Mouse (Mus musculus) gastrocnemius, postnatal 10 days (tissue): Measurements from ENCODE around the gene Nell2. TPM values are rescaled to one million over a fixed set of nuclear protein-coding genes. Genes with fewer than 3 reads are reported as not detected.

Experiments used
- DNase-seq: peaks from one replicate; pipeline ENCODE4 v3.0.0; 2021; ENCODE audit warnings: mixed read lengths
- total RNA-seq, 2 experiments: library from RNA; stranded (reverse); gene quantifications; 2 replicates each; pipeline ENCODE4 v1.2.3; 2021

Gene Nell2
- total RNA-seq, 2 experiments from 2014 or later, result 0.84 to 1.1 TPM

DNA sequence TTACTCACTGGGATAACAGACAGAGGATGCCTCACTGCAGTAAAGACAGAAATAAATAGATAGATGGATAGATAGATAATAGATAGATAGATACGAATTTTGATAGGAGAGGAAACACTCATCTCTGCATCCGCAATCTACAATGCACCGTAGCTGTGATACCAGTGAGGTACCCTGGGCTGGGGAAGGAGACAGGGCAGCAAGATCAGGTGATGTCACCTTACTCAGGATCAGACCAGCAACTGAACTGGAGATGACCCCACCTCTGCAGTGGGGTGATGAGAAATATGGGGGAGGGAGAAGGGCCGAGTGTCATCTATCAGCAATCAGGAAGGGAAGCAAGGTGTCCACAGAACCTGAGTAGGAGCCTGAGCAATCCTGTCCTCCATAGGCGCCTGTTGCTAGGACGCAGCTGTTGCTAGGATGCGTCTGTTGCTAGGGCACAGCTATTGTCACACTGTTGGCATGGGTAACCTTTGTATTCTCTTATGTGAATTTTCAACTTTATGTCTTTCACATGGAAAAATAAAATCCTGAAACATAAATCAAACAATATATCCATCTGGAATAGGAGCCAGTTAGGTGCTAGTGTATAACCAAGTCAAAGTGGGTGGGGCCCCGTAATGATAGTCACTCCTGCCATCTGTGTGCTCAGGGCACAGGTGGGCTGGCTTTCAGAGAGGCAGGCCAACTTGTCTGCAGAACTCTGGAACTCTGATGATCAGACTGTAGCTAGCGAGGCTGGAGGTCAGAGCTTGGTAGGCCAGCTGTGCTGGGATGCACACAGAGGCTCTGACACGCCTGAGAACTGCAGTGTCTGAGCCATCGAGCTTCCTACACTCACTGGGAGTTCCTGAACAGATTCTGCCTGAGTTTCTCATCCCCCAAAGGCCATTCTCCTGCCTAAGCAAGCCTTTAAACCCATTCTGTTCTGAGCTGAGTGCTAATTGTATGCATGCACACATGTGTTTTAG, 193.7 kb downstream of the Nell2 start:
- DNase-seq, result no peak

DNA sequence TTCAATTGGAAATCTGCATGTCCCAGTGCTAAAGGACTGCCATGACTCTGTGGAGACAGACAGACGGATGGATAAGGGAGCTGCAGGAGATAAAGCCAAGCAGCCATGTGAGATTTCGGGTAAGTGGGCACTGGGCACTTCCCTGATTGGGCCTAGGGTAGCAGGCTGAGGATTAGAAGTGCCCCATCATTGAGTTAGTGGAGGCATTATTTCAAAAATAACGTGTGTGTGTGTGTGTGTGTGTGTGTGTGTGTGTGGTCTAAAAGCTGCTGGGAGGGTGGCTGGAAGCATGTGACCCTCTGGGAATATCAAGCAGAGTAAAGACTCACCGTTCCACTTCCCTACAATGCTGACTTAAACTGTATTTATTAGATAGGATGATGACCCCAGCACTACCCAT, 195.1 kb downstream of the Nell2 start:
- DNase-seq, result no peak

DNA sequence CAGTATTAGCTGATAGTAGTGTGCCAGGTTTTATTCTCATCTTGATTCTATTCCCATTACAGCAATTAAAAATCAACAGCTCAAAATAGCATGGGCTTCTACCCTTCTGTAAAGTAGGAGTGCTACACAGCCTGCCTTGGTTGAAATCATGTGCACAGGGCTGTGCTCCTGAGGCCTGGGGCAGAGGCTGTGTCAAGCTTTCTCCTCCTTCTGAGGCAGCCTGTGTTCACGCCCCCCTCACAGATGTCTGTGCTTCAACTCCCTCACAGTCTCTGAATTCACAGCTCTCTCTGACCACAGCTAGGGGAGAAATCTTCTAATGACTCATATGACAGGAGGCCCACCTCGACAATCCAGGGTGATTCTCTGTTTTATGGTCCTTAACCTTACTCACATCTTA, 197.4 kb downstream of the Nell2 start:
- DNase-seq, result no peak

DNA sequence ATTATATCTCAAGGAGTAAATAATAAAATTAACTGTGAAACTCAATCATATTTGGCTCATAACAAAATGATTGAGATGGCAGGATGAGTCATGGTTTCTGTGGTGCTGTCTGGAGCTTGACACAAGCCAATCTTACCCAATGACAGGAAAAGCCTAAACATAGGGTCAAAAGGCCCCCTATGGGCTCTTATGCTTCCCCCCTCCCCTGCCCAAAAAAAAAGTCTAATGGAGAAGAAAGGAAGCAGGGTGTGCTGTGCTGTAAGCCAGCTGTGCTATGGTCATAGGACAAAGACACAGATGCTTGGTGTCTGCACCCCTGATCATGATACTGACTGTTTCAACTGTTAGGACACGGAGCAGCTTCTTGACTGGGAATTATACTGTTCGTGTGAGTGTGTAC, 205.6 kb downstream of the Nell2 start:
- DNase-seq, result no peak

DNA sequence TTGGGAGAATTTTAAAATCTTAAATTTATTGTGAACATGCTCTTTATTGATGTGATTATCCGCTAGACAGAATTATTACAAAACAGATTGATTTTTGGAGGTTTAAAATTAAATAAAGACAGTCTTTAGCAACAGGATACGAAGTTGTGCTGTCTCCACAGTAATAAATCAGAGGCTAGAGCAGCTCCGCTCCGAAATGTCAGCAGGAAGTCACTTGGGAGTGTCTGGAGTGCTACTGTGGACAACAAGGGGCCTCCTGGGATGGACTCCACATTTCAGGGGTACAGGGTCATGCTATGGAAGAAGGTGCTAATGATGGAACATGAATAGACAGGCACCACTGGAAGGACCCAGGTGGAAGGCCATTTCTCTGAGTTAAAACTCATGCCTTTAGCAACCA, 211.7 kb downstream of the Nell2 start:
- DNase-seq, result no peak

DNA sequence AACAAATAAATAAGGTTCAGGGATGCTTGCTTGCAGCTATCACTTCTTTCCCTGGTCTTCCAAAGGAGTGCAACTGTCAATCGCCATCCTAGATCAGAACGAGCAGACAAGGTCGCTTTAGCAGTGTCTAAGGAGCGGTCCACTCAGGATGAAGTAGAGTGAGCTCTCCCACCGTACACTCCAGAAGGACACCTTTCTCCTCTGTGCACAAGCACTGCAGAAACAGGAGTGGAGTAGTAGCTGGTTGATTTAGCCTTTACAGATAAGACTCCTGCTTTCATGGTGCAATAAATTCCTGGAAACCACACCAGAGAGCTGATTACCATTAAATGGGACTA, 213.6 kb downstream of the Nell2 start:
- no peak for DNase-seq

DNA sequence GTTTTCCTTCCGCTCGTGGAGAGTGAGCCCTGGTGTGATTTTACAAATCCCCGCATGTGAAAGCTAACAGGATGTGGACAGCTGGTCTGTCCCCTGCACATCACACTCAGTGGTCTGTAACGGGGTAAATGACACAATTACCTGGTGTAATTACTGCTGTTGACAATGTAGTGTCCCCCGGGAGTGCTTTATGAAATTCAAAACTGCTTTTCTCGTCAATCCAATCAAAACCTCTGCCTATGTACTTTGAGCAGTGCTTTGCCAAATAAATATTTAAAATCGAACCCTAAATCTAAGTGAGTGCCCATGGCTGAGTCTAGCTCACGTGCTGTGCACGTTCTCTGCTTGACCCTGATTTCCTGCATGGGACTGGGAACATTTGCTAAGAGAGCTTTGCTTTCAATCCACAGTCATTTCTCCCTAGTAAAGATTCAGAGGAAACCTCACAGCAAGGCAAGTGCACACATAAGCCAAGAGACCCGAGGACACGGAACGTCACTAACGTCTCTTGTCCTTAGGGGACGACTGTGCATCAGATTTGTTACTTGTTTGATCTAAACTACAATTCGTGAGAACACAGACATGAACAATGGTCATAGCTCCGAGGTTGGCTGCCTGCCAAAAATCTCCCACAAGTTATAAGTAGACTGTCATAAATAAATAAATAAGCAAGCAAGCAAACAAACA, 214.1 kb downstream of the Nell2 start:
- peak; percentile 18 for DNase-seq

DNA sequence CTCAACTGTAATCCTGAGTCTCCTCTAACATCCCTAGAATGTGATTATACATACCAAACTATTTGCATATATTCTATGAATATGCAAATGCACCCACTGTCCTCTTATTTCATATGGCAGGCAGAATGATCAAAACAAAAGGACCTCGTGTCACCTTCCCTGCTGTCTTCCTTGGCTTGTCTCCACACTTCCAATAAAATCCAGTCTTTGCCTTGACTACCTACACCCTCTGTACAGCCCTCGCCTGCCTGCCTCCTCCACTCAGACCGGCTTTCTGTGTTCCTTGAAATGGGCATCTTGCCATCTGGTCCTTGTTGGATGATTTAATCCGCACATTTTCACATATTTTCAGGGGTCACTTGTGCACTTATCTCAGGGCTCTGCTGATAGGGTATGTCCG, 215.1 kb downstream of the Nell2 start:
- DNase-seq, result no peak

DNA sequence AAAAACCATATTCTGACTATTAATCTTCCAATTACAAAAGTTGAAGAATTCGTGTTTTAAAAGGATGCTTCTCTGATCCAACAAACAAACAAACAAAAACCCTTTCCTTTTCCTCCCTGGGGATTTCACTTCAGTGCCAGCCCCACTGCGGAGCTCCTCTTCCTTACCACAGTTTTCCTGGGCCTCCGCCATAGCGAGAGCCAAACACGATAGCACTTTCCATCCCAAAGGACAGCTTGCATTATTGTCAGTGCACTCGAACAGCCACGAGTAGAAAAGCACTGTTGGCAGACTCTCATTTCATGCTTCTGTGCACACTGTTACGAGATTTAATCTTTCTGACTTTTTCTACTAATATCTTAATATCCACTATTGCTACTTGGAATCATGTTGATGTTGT, 224.3 kb downstream of the Nell2 start:
- no peak for DNase-seq

DNA sequence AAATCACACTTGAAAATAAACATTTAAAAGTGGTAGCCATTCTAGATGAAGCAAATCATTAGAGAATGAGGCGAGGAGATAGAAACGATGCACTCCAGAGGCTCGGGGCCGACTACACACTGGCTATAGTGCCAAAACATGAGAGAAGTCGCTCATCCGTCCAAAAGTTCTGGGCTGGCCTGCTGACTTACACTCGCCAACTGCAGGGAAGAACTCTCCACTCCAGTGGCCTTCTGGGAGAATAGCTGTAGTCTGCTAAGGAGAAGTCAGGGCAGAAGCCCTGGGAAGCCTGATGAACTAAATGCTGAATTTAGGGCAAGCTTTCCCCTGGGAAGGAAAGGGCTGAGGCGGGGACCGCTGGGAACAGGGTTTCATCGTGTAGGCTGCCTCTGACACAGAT, 231.8 kb downstream of the Nell2 start:
- DNase-seq, result no peak

DNA sequence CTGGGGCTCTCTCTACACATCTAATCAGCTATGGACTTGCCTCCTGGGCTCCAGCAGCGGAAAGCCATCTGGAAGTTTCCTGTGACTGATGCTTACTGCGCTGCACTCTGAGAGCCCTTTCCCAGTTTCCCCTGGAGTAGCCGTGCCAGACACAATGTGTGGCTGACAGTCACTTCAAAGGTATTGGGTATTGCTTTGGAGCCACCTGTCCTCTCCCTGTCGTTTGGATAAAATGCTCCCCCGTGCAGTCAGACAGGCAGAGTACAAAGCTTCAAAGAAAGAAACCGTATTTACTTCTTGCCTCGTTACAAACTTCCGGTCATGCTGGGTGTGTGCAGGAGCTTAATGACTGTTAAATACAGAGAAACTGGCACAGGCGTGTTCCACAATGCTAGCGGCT, 239.3 kb downstream of the Nell2 start:
- DNase-seq, result no peak

DNA sequence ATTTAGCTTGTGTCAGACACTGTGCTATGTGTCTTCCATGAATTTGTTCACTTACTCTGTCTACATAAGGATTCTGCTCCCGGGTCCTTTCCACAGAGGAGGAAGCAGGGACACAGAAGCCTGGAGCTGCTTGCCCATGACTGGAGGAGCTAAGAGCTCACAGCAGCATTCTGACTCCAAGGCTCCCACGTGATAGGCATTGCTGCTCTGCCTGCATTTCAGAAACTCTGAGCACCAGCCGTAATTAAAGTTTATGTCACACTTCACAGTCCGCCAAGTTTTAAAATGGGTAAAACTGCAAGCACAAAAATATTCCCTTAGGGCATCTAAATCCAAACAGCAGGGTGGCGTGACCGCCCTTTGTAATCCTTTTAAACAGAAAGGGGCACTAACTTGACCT, 243.2 kb downstream of the Nell2 start:
- DNase-seq, result no peak

DNA sequence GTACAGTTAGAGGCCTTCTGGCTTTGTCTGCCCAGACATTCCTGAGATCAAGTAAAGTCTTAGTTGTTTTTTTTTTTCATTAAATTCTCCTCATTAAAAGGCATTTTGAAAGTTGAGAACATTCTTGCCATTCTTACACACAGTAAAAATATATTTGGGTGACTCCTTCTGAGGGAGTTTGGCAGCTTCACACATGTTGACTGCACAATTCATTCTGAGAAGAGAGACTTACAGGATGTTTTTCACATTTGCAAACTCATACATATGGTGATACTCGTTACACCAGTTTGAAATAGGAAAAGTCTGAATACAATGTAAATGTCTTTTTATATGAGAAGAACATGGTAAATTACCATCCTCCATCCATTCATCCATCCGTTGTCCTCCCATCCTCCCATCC, 247.4 kb downstream of the Nell2 start:
- DNase-seq, result no peak

DNA sequence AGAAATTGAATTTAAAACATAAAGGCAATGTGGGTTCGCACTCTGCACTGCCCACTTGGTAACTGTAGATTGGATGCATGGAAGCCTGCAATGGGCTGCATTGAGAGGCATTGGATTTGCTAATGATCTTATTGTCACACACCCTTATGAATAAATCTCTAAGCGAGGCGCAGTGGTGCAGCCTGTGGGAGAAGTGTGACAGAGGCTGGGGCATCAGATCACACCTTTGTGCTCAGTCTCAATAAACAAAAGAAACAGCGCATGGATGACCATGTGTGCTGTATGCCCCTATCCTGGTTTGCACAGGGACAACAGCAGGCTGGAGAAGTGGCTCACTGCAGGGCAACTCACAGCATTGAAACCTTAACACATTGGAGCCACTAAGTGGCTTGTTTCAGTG, 250.4 kb downstream of the Nell2 start:
- DNase-seq, result no peak

DNA sequence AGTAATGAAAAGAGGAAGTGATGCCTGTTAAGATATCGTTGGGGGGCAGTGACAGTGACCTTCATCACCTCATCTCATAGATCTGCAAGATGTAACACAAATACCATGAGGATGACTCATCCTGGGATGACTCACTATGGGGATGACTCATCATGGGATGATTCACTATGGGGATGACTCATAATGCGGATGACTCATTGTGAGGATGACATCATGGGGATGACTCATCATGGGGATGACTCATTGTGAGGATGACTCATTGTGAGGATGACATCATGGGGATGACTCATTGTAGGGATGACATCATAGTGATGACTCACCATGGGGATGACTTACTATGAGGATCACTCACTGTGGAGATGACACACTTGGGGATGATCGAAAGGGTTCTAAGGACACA, 251.8 kb downstream of the Nell2 start:
- no peak for DNase-seq

DNA sequence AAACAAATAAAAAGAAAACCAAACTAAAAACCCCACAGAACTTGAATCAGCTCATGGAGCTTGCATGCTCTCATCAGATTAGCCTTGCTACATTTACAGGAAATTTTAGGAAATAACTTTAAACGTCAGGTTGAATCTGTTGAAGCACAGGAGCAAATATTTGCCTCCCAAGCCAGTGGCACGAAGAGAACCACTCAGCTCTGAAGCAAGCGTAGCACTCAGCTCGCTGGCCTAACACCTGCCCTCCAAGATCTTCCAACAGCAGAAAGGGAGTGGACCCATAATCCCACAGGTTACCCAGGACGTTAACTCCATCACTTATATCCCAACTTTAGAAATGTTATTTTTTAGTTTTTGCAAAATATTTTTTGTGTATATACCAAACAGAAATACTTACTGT, 252.8 kb downstream of the Nell2 start:
- no peak for DNase-seq

DNA sequence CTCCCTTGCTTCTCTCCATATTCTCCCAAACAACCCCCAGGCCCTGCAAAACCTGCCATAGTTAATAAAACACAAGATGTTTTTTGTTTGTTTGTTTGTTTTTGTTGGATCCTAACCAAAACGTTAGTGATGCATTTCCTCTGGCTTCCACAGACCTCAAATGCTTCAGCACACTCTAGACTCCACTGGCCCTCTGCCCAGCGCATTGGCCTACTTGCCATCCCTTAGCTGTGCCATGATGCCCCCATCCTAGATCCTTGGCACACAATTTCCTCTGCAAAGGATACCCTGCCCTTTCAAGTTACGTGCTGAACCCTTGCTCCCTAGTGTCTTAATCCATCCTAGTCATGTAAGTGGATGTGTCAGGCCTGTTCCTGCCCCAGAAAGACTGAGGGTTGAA, 255.1 kb downstream of the Nell2 start:
- DNase-seq, result no peak

DNA sequence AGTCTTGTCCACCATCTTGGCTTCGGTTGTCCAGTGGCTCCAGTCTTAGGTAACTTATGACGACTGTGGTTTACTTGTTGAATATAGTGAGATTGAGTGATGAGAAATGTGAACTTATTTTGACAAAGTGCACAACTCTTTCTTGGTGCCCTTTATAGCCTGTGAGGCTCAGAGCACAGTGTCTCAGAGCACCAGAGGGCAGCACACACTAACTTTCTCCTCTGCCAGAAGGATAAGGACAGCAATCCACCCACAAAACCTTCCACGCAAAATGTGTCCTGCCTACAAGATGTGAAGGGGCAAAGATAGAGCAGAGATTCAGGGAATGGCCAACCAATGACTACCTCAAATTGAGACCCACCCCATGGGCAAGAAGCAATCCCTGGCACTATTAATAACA, 256.2 kb downstream of the Nell2 start:
- DNase-seq, result no peak

DNA sequence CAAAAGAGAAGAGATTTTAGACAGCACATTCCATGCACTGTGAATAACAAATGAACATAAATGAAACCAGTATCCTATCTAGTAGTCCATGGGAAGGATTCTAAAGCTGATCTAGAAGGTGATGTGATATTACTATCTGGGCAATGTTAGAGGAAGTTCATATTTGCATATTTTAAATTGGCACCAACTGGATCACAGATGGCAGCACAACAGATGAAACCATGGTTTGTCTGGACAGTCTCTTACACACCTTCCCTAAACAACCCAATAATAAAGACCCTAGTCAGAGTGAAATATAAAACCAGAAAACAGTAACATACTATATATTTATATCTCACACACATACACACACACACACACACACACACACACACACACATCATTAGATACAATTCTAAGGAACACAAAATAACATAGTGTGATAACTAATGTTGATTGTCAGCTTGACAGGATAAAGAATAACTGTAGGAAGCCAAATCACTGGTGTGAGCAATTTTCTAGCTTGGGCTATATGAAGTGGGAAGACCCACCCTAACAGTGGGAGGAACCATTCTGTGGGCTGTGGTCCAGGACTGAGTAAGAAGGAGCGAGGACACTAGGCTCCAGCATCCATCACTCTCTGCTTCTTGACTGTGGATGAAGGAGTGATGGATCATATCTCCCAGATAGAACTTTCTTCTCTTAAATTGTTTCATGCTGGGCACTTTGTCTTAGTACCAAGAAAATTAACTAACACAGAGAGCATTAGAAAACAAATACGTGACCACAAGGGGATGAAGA, 268.5 kb downstream of the Nell2 start:
- DNase-seq, result no peak

DNA sequence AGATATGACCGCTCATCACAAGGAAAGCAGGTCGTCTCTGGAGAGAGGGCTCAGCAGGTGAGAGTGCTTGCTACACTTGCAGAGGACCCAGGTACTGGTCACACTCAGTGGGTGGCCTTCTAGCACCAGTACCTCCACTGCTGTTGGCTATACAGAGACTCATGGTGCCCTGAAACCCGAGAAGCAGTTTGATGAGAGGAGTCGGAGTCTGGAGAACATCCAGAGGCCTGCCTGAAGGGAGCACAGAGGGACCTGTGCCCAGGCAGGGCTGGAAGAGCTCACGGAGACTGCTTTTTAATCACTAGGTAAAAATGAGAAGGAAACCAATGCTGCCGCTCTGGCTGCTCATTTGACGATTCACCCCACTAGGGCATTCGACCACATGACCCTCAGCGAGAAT, 271.2 kb downstream of the Nell2 start:
- DNase-seq, result no peak

DNA sequence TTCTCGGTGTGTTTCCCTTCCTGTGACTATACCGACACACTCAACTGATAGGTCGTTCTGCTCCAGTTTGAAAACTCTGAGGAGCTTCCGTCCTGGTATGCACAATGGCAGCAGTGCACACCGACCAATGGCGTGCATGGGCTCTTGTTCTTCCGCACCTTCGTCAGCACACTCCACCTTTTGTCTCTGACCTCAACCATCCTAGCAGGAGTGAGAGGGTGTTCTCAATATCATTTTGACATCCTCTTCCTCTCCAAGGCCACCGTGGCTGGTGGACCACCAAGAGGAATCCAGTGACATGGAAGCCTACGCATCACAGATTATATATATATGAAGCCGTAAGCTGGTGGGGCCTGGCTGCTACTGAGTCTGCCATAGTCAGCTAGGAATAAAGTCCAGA, 282.8 kb downstream of the Nell2 start:
- no peak for DNase-seq

DNA sequence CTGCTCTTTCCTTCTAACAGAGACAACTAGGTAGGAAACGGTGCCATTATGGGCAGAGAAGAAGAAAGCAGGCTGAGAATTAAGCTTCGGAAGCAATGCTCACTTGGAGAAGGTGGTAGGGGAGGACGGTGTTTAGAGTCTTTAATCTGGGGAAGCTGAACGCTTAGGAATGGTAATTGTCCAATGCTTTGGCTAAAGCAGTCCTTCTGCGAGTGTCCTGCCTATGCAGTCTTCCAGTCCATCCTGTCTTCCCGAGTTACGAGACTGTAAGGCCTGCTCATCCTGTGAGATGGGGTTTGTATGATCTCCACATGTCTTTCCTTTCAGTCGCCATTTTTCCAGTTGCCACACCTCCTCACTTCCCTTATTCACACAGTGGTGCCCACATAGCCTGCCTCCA, 284.5 kb downstream of the Nell2 start:
- DNase-seq, result no peak

DNA sequence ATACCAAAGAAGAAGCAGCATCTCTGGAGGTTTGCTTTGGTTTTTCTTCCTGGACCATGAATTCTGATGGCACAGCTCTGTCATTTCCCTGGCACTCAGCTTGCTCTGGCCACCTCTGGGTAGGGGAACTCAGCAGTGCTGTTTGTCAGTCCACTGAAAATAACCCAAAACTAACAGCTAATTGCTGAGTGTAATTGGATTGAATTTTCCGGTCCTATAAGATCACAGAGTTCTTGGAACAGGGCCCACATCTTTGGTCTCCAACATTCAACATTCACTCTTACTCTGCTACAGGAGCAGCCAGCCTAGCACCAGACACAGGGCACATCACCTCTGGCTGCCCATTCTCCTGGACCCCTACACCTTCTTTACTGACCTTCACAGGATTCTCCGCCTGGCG, 287.2 kb downstream of the Nell2 start:
- DNase-seq, result no peak
